ENCODE assay signal across 10 mouse cellular contexts in the genomic region with DNA sequence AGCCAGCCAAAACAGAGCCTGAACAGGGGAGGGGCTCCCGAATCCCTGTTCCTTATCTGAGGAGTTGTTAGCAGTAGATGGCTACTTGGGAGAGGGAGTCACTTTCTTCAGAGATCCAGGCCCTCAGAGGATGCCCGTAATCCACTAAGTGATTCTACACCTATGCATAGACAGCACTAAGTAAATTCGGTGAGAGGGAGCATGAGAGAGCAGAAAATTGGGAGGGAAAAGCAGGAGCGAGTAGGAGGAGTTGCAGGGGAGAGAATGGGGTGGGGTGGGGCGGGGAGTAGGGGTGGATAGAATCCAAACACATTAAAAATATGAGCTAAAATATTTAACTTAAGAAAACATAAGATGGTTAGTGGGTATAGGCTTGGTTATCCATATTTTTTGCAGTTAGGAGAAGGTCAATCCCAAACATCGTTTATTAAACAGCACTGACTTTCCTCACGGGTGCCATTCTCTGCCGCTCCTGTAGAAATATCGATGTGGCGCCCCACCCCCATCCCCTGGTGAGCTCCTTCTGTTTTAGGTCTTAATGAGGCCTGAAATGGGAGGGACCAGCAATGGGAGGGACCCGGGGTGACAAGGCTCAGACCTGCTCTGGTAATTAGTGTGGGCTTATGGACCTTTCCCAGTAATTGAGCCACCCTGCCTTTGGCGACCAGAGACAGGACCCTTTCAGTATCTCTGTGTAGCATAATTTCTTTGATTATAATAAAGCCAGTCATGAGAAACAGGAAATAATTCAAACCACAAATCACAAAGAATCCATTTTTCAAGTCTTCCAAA.
A peak's percentile ranks its signal among the peaks of the same experiment; 100 is the strongest.
DNase-seq lines count a peak whose midpoint lies in the region; ATAC-seq and TF ChIP-seq lines count a peak whose summit lies in the region.
"Had no signal": no experiment of that assay in that cellular context is flagged by ENCODE, and none has a peak within 500 bp of the region (broad histone marks: within the 10 kb centered on the region; RNA-seq: fewer than 3 reads in every experiment).

No protein-coding gene starts in this region.

- no peak overlapping the region for H3K4me3 ChIP-seq in heart, embryonic 15.5 days
- peak overlapping the region; percentile 4; the same call in 1 of the 2 replicates for H3K4me3 ChIP-seq in forebrain, embryonic 14.5 days (ENCODE audit: low read depth, low read length)
- no peak overlapping the region for H3K4me3 ChIP-seq in limb, embryonic 13.5 days

- H3K36me3 ChIP-seq in heart, embryonic 15.5 days: no peaks in the 10 kb centered on the region
- no peaks in the 10 kb centered on the region for H3K36me3 ChIP-seq in forebrain, embryonic 14.5 days (ENCODE audit: control insufficient read depth, insufficient read depth, low read length)
- H3K36me3 ChIP-seq in limb, embryonic 13.5 days: no peaks in the 10 kb centered on the region

- H3K4me2 ChIP-seq in heart, embryonic 15.5 days: peak overlapping the region; percentile 13; the same call in 1 of the 2 replicates
- H3K4me2 ChIP-seq in forebrain, embryonic 14.5 days (ENCODE audit: low read length): peak overlapping the region; percentile 33
- peak overlapping the region; percentile 53 for H3K4me2 ChIP-seq in limb, embryonic 13.5 days (replicated peaks)

- WGBS in heart, embryonic 15.5 days: 38% methylated on average over 12 of the region's 12 CpGs
- 16% methylated on average over 12 of the region's 12 CpGs for WGBS in forebrain, embryonic 14.5 days
- 25% methylated on average over 12 of the region's 12 CpGs for WGBS in limb, embryonic 13.5 days

- TF ChIP-seq CTCF in brain, embryonic 14.5 days (IDR thresholded peaks at IDR 0.05; ENCODE audit: borderline replicate concordance, extremely low read depth, insufficient read depth, insufficient read length): no peak

- H3K9me3 ChIP-seq in heart, embryonic 15.5 days (replicated peaks): no peaks in the 10 kb centered on the region
- no peaks in the 10 kb centered on the region for H3K9me3 ChIP-seq in forebrain, embryonic 14.5 days (replicated peaks; ENCODE audit: control insufficient read depth, low read length)
- H3K9me3 ChIP-seq in limb, embryonic 13.5 days: no peaks in the 10 kb centered on the region

- H3K27me3 ChIP-seq in heart, embryonic 15.5 days: no peaks in the 10 kb centered on the region
- no peaks in the 10 kb centered on the region for H3K27me3 ChIP-seq in forebrain, embryonic 14.5 days (replicated peaks; ENCODE audit: control insufficient read depth, insufficient read depth, low read length)
- H3K27me3 ChIP-seq in limb, embryonic 13.5 days: no peaks in the 10 kb centered on the region

- ATAC-seq in heart, embryonic 15.5 days (replicated peaks; ENCODE audit: insufficient number of reproducible peaks, insufficient read depth, low FRiP score, low read depth): no peak
- peak; percentile 58 for ATAC-seq in forebrain, embryonic 14.5 days
- ATAC-seq in limb, embryonic 13.5 days (ENCODE audit: low FRiP score, low read depth): no peak
- no peak for ATAC-seq in granulocyte monocyte progenitor cell, adult 5-6 weeks (replicated peaks; ENCODE audit: poor library complexity, severe bottlenecking)

- no peak for DNase-seq in heart, postnatal 25 days (ENCODE audit: low spot score)
- DNase-seq in brain, embryonic 14.5 days (ENCODE audit: low read depth): peak; percentile 81
- DNase-seq in forebrain, embryonic 14.5 days (ENCODE audit: low spot score): peak; percentile 61
- no peak for DNase-seq in adrenal gland, adult 18-20 months (ENCODE audit: low spot score in 2 of 2)
- DNase-seq in spleen, postnatal 14 days (ENCODE audit: low spot score in 2 of 2): no peak
- DNase-seq: right cerebral cortex, adult 18-20 months had no signal

- intact Hi-C loops in heart, postnatal 25 days (cut with DNase I): no loop called here

- no peaks in the 10 kb centered on the region for H3K4me1 ChIP-seq in heart, embryonic 15.5 days (replicated peaks)
- H3K4me1 ChIP-seq in forebrain, embryonic 14.5 days (ENCODE audit: control insufficient read depth, insufficient read depth, low read length): 0 out of 2 replicates have a peak, but pooled peaks cover 6% of the 10 kb centered on the region
- peaks cover 7% of the 10 kb centered on the region; the same call in 1 of the 2 replicates for H3K4me1 ChIP-seq in limb, embryonic 13.5 days

- no peak for TF ChIP-seq POLR2A in brain, embryonic 14.5 days (IDR thresholded peaks at IDR 0.05; ENCODE audit: borderline replicate concordance, extremely low read depth, insufficient read depth, insufficient read length, poor library complexity, severe bottlenecking)

- no peak overlapping the region for H3K27ac ChIP-seq in heart, embryonic 15.5 days
- H3K27ac ChIP-seq in forebrain, embryonic 14.5 days (ENCODE audit: low read depth, low read length): no peak overlapping the region
- no peak overlapping the region for H3K27ac ChIP-seq in limb, embryonic 13.5 days
- H3K27ac ChIP-seq: liver, embryonic 14.5 days had no signal

- no peak overlapping the region for H3K9ac ChIP-seq in heart, embryonic 15.5 days
- H3K9ac ChIP-seq in forebrain, embryonic 14.5 days (ENCODE audit: low read length): no peak overlapping the region
- H3K9ac ChIP-seq in limb, embryonic 13.5 days: no peak overlapping the region
- H3K9ac ChIP-seq: liver, embryonic 14.5 days had no signal

Comparison
In these comparisons a context has a peak if more than half of its experiments do, and no peak if none do; other contexts are left out.
1. DNase-seq: peak in brain, embryonic 14.5 days (single experiment) and forebrain, embryonic 14.5 days (single experiment); none in heart, postnatal 25 days (single experiment), adrenal gland, adult 18-20 months (0 of 2) and spleen, postnatal 14 days (0 of 2).
2. Peak in every context shown above with its lines, with median percentiles within 50 percentile points of each other: H3K4me2 ChIP-seq.